Mouse (Mus musculus) hindbrain, embryonic 15.5 days (tissue): ENCODE data around the gene Fhl5. TPM values are rescaled to one million over a fixed set of nuclear protein-coding genes. Genes with fewer than 3 reads are reported as not detected.

ENCODE experiments used
- ATAC-seq: fragments of 200-750 bp; cut with Nextera tagmentation; 2 replicates; pipeline ENCODE4 v1.8.0; 2017; ENCODE audit warnings: low read depth, moderate number of reproducible peaks, moderate TSS enrichment; ENCODE audit not compliant: low FRiP score
- H3K27ac ChIP-seq: fragments of 300-500 bp; sonication (generic); replicated peaks from 2 replicates; pipeline ENCODE4 v1.5.1; 2015; ENCODE audit warnings: mild to moderate bottlenecking, inconsistent platforms
- H3K27me3 ChIP-seq: fragments of 300-500 bp; sonication (generic); 2 replicates; pipeline ENCODE4 v1.6.1; 2015; ENCODE audit warnings: control low read depth, inconsistent platforms
- H3K36me3 ChIP-seq: fragments of 300-500 bp; sonication (generic); 2 replicates; pipeline ENCODE4 v1.6.1; 2015; ENCODE audit warnings: control low read depth, inconsistent platforms
- H3K4me1 ChIP-seq: fragments of 300-500 bp; sonication (generic); replicated peaks from 2 replicates; pipeline ENCODE4 v1.6.1; 2015; ENCODE audit warnings: control low read depth, inconsistent platforms
- H3K4me2 ChIP-seq: fragments of 300-500 bp; sonication (generic); 2 replicates; pipeline ENCODE4 v1.6.1; 2015; ENCODE audit warnings: moderate library complexity, mild to moderate bottlenecking, inconsistent platforms
- H3K4me3 ChIP-seq: fragments of 300-500 bp; sonication (generic); 2 replicates; pipeline ENCODE4 v1.5.1; 2015; ENCODE audit warnings: mild to moderate bottlenecking, inconsistent platforms
- H3K9ac ChIP-seq: fragments of 300-500 bp; sonication (generic); 2 replicates; pipeline ENCODE4 v1.6.1; 2015; ENCODE audit warnings: inconsistent platforms
- H3K9me3 ChIP-seq: fragments of 300-500 bp; sonication (generic); 2 replicates; pipeline ENCODE4 v1.6.1; 2016; ENCODE audit warnings: control low read depth, inconsistent platforms
- WGBS: fragments of 180-500 bp; shearing (Covaris S2); methylation state at CpG from one replicate; pipeline ENCODE4 v1.1.7; 2015; 5-methylcytosine and 5-hydroxymethylcytosine counted together
- polyA plus RNA-seq: library from polyadenylated mRNA; unstranded; fragments of >200 nt; fragmentation: Nextera tagmentation; extraction: Ambion mirVana; gene quantifications from 2 replicates; pipeline ENCODE4 v1.2.1, GENCODE M21; 2015

The Fhl5 gene
- polyA plus RNA-seq, 1 experiment from 2014 or later: not detected

DNA sequence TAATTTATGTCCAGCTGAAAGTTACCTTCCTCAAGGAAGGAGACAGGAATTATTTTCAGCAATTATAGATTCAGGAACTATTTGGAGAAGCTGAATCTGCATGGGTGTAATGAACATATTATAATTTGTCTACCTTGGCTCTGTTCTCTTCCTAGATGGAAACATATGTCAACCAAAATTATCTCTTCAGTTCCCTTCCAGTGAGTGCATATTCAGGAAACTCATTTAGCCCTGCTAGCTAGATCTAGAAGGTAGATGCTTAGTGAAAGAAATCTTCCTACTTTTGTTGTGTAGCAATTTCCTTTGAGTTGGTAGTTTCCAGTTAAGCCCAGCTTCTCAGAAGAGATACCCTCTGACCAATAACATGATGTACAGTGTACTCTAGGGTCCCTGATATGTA lies 20.7 kb downstream of the Fhl5 start:
- no peak for ATAC-seq
- no peaks in the 10 kb centered on the region for H3K27me3 ChIP-seq
- no peak overlapping the region for H3K4me3 ChIP-seq
- H3K4me2 ChIP-seq: no peak overlapping the region
- H3K9me3 ChIP-seq: no peaks in the 10 kb centered on the region
- H3K4me1 ChIP-seq: no peaks in the 10 kb centered on the region
- no peaks in the 10 kb centered on the region for H3K36me3 ChIP-seq
- no peak overlapping the region for H3K27ac ChIP-seq
- H3K9ac ChIP-seq: no peak overlapping the region

DNA sequence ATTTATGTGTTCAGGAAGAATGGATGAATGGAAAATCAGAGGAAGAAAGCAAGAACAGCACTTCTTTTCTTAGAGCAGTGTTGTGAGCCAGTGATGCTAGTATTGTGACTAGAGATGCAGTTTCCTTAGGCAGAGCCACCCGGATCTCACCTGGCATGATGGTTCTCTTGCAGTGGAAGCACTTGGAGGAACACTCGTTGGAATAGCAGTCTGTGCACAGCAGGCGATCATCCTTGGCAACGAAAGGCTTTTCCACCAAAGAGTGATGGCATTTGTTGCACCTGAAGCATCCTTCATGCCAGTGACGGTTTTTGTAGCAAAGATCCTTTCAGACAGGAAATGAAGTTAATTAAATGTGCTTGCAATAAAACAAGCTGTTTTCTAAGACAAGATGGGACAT lies 29.2 kb downstream of the Fhl5 start:
- no peak for ATAC-seq
- Histone ChIP-seq H3K4me2 (no peak overlapping the region), H3K36me3 (no peaks in the 10 kb centered on the region), H3K27me3 (no peaks in the 10 kb centered on the region), H3K9ac (no peak overlapping the region), H3K27ac (no peak overlapping the region), H3K9me3 (no peaks in the 10 kb centered on the region), H3K4me3 (no peak overlapping the region), H3K4me1 (no peaks in the 10 kb centered on the region)
- WGBS: 52% methylated on average over 5 of the region's 5 CpGs

DNA sequence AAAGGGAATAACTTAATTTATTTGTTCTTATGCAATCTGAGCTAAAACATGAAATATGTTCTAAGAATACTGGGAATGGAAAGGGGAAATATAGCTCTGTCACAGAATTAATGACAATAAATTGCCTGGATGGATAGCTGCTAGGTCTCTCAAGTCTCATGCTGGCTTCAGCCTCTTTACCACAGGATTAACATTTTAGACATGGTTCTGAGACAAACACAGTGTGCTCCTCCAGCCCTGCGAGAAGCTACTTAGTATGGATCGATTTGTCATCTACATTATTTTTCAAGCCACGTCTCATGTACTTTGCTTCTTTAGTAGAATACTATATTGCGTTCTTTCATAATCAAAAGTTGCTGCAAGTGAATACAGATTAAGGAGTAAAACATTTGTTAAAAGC lies 36.5 kb downstream of the Fhl5 start:
- no peak overlapping the region for H3K4me3 ChIP-seq
- no peak overlapping the region for H3K4me2 ChIP-seq
- H3K9me3 ChIP-seq: no peaks in the 10 kb centered on the region
- no peaks in the 10 kb centered on the region for H3K27me3 ChIP-seq
- no peak overlapping the region for H3K27ac ChIP-seq
- H3K9ac ChIP-seq: no peak overlapping the region
- WGBS: 73% methylated on average over 4 of the region's 4 CpGs
- no peaks in the 10 kb centered on the region for H3K36me3 ChIP-seq
- ATAC-seq: no peak
- H3K4me1 ChIP-seq: no peaks in the 10 kb centered on the region

DNA sequence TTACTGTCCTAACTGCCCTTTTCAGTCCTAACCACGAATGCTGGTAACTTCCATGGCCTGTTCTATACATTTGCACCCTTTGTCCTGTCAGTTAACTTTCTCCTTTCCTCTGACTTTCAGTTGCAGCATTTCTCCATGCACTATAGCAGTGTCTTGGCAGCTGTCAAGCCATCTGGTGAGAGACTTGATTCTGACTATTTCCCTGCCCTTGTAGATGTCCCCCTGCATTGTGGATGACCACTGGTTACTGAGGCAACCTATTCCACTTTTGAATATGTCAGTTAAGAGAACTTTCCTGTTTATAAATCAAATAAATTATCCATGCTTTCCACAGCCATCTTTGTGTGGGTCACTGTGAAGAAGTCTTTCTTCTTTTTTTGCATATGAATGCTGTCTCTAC lies 45.4 kb downstream of the Fhl5 start:
- no peak for ATAC-seq
- WGBS: 27% methylated on average over 1 of the region's 1 CpGs
- Histone ChIP-seq H3K27me3 (no peaks in the 10 kb centered on the region), H3K36me3 (no peaks in the 10 kb centered on the region), H3K4me2 (no peak overlapping the region), H3K9me3 (no peaks in the 10 kb centered on the region), H3K4me3 (no peak overlapping the region), H3K4me1 (no peaks in the 10 kb centered on the region), H3K27ac (no peak overlapping the region), H3K9ac (no peak overlapping the region)

DNA sequence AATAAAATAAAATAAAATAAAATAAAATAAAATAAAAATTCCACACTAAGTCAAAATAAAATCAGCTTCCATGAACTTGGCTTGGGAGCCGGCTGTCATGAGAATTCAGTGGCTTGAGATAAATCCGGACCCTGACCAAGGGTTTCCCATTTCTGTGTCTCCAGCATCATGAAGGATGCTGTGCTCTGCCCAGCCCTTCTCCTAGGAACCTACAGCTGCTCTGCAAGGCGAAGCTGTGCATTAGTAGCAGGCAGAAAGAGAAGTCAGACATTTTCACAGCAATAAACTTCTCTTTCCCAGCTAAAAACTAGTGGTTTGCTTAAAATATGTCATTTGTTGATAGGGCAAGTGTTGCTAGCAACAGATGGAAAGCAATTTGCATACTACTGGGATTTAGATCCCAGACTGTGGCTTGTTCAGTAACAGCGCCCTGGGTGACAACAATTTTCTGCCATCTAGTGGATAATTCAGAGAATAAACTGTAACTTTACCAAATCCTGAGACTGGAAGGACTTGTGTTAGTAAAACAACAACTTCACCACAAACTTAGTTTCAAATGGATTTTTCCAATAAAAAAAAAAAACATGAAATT lies 63.0 kb downstream of the Fhl5 start:
- Histone ChIP-seq H3K27me3 (no peaks in the 10 kb centered on the region), H3K36me3 (no peaks in the 10 kb centered on the region), H3K4me3 (no peak overlapping the region), H3K4me1 (no peaks in the 10 kb centered on the region), H3K4me2 (no peak overlapping the region), H3K9ac (no peak overlapping the region), H3K9me3 (no peaks in the 10 kb centered on the region), H3K27ac (no peak overlapping the region)
- no peak for ATAC-seq
- 58% methylated on average over 4 of the region's 4 CpGs for WGBS

Other genes with a start within 250 kb of the Fhl5 start
- gene Ufl1, start 38.9 kb upstream of the Fhl5 start, polyA plus RNA-seq: 37.4 and 38.5 TPM in 2 replicates